Mouse (Mus musculus) intestine, postnatal 0 days (tissue): ENCODE results near the gene Abcc6. TPM values are rescaled to one million over a fixed set of nuclear protein-coding genes. Genes with fewer than 3 reads are reported as not detected.
"Not testable (repeated sequence)": the region's sequence is repeated elsewhere in the genome, so short reads cannot be mapped to it uniquely, and the experiment has no call there.

Source experiments
- ATAC-seq: fragments of 200-750 bp; cut with Nextera tagmentation; 2 replicates; pipeline ENCODE4 v1.8.0; 2017; ENCODE audit warnings: mild to moderate bottlenecking, moderate TSS enrichment, moderate library complexity
- H3K27ac ChIP-seq: fragments of 300-500 bp; sonication (generic); 2 replicates; pipeline ENCODE4 v1.5.1; 2014; ENCODE audit warnings: mild to moderate bottlenecking, low read depth, low read length, moderate library complexity
- H3K27me3 ChIP-seq: fragments of 300-500 bp; sonication (generic); replicated peaks from 2 replicates; pipeline ENCODE4 v1.6.1; 2014; ENCODE audit warnings: low read length, mixed read lengths; ENCODE audit not compliant: control insufficient read depth, insufficient read depth
- H3K36me3 ChIP-seq: fragments of 300-500 bp; sonication (generic); 2 replicates; pipeline ENCODE4 v1.6.1; 2014; ENCODE audit warnings: mild to moderate bottlenecking, moderate library complexity; ENCODE audit not compliant: control insufficient read depth, insufficient read depth
- H3K4me1 ChIP-seq: fragments of 300-500 bp; sonication (generic); replicated peaks from 2 replicates; pipeline ENCODE4 v1.6.1; 2014; ENCODE audit warnings: antibody characterized with exemption, low read length, mixed read lengths; ENCODE audit not compliant: control insufficient read depth, insufficient read depth
- H3K4me2 ChIP-seq: fragments of 300-500 bp; sonication (generic); replicated peaks from 2 replicates; pipeline ENCODE4 v1.6.1; 2014; ENCODE audit warnings: low read depth, mild to moderate bottlenecking, moderate library complexity
- H3K4me3 ChIP-seq: fragments of 300-500 bp; sonication (generic); 2 replicates; pipeline ENCODE4 v1.5.1; 2014; ENCODE audit warnings: low read depth, low read length
- H3K9ac ChIP-seq: fragments of 300-500 bp; sonication (generic); 2 replicates; pipeline ENCODE4 v1.6.1; 2014; ENCODE audit warnings: mild to moderate bottlenecking, low read depth, low read length
- H3K9me3 ChIP-seq: fragments of 300-500 bp; sonication (generic); 2 replicates; pipeline ENCODE4 v1.6.1; 2016; ENCODE audit warnings: mixed run types; ENCODE audit not compliant: control insufficient read depth
- CTCF ChIP-seq: sonication (generic); IDR thresholded peaks from 2 replicates; pipeline ENCODE4 v1.5.1; 2016; ENCODE audit warnings: low read depth, mild to moderate bottlenecking, control low read depth, antibody characterized with exemption, moderate library complexity
- WGBS: fragments of 180-500 bp; shearing (Covaris S2); extraction: QIAGEN DNeasy Blood & Tissue Kit; methylation state at CpG from one replicate; pipeline ENCODE4 v1.1.7; 2014; 5-methylcytosine and 5-hydroxymethylcytosine counted together
- polyA plus RNA-seq: library from polyadenylated mRNA; unstranded; fragments of >200 nt; fragmentation: Nextera tagmentation; extraction: Ambion mirVana; gene quantifications from 2 replicates; pipeline ENCODE4 v1.2.1, GENCODE M21; 2015

Abcc6 gene
- polyA plus RNA-seq, 1 experiment from 2014 or later, result 5.3 TPM

DNA sequence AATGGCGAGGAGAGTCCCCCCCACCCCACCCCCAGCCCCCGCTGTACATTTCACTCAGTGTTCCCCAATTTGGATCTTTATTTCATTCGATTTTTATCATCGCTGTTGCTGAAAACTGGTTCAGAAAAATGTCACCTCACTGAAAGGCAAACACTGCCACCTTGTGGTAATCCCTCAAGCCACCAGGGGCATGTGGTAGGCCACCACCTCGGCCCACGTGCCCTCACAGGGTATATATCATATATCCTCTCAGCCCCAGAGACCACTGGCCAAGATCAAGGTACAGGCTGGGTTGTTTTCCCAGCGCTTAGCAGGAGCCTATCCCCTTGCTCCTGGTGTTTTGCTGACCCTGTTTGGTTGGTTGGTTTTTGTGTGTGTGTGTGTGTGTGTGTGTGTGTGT is 95.0 kb downstream of the Abcc6 start:
- WGBS, result 21% methylated on average over 7 of the region's 7 CpGs
- H3K27ac ChIP-seq, result no peak overlapping the region
- no peaks in the 10 kb centered on the region for H3K27me3 ChIP-seq
- peak; percentile 87 for TF ChIP-seq CTCF
- 0 out of 2 replicates have a peak, but pooled peaks have one; percentile 29 for ATAC-seq
- no peak overlapping the region for H3K4me3 ChIP-seq
- H3K36me3 ChIP-seq, result no peaks in the 10 kb centered on the region
- no peak overlapping the region for H3K9ac ChIP-seq
- H3K9me3 ChIP-seq, result no peaks in the 10 kb centered on the region
- no peaks in the 10 kb centered on the region for H3K4me1 ChIP-seq
- H3K4me2 ChIP-seq, result no peak overlapping the region

DNA sequence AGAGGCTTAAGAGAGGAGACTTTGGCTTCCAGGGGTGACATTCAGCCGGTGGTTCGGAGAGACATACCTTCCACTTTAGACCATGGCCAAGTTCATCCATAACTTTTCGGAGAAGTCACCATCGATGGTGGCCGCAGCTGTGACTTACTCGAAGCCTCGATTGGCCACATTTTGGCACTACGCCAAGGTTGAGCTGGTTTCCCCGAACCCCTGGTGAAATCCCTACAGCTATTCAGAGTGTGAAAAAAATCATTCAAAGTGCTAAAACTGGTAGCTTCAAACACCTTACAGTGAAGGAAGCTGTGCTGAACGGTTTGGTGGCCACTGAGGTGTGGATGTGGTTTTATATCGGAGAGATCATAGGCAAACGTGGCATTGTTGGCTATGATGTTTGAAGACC is 96.3 kb downstream of the Abcc6 start:
- WGBS, result 89% methylated on average over 12 of the region's 12 CpGs
- H3K9ac ChIP-seq, result not testable (repeated sequence)

DNA sequence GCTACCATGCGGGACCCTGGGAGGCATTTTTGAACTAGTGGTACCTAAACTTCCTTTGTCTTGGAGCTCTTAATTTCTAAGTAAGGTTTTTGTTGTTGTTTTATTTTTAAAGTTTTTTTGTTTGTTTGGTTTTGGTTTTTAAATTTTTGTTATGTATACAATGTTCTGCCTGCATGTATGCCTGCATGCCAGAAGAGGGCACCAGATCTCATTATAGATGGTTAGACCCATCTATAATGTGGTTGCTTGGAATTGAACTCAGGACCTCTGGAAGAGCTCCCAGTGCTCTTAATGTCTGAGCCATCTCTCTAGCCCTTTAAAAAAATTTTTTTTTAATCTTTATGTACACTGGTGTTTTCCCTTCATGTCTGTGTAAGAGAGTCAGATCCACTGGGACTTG is 100.4 kb downstream of the Abcc6 start:
- no peak overlapping the region for H3K9ac ChIP-seq
- H3K36me3 ChIP-seq, result no peaks in the 10 kb centered on the region
- H3K4me2 ChIP-seq, result no peak overlapping the region
- no peaks in the 10 kb centered on the region for H3K27me3 ChIP-seq
- no peaks in the 10 kb centered on the region for H3K4me1 ChIP-seq
- 94% methylated on average over 1 of the region's 1 CpGs for WGBS
- no peak for ATAC-seq
- TF ChIP-seq CTCF, result peak; percentile 44
- no peak overlapping the region for H3K27ac ChIP-seq
- no peaks in the 10 kb centered on the region for H3K9me3 ChIP-seq
- H3K4me3 ChIP-seq, result no peak overlapping the region

More for the DNA sequence above, 96.3 kb downstream of the Abcc6 start:
- not testable (repeated sequence) for ATAC-seq, H3K9me3 ChIP-seq, H3K27ac ChIP-seq, H3K36me3 ChIP-seq, H3K4me2 ChIP-seq, H3K27me3 ChIP-seq, H3K4me3 ChIP-seq, H3K4me1 ChIP-seq

DNA sequence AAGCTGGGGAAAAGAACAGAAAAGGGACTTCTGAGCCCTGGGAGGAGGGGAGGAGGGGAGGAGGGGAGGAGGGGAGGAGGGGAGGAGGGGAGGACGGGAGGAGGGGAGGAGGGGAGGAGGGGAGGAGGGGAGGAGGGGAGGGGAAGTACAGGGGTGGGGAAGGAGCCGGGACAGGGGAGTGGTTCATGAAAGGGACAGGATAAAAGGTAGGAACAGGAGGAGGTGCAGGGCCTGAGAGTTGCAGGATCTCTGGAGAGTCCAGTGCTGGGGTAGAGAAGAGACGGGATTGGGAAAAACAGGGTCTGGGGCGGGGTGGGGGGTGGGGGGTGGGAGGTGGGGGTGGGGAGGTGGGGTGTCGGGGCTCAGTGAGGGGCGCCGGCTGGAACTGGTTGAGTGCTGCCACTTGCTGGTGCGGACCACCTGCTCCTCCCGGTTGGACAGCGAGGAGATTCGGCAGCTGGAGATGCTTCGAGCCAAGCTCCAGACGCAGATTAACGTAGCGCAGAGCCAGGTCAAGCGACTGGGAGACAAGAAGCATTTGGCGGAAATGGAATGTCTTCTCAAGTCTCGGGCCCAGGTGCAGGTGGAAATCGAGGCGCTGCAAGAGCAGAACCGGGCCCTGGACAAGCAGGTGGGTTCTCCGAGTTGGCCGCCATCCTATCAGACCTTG is 101.3 kb downstream of the Abcc6 start:
- no peak for ATAC-seq
- Histone ChIP-seq H3K4me1 (no peaks in the 10 kb centered on the region), H3K27ac (no peak overlapping the region), H3K4me3 (no peak overlapping the region), H3K27me3 (no peaks in the 10 kb centered on the region), H3K9me3 (no peaks in the 10 kb centered on the region), H3K9ac (no peak overlapping the region), H3K4me2 (no peak overlapping the region), H3K36me3 (no peaks in the 10 kb centered on the region)
- TF ChIP-seq CTCF, result no peak
- WGBS, result 27% methylated on average over 17 of the region's 23 CpGs

DNA sequence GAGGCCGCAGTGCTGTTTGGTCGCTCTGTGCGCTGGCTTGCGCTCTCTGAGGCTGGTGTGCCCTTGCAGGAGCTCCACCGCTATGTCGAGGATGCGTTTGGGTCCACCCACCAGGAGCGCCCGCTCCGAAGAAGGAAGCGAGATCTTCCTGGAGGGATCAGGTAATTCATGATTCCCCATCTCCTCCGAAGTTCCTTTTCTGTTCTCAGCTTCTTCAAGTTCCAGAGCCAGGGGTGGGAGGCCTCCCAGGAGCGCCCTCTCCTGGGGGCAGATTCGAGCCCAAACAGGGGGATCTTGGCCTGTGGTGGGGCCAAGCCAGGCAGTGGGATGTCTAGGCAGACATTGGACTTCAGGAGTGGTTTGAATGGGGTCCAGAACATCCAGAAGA is 105.7 kb downstream of the Abcc6 start:
- ATAC-seq, result no peak
- H3K36me3 ChIP-seq, result no peaks in the 10 kb centered on the region
- WGBS, result 17% methylated on average over 14 of the region's 14 CpGs
- H3K27ac ChIP-seq, result no peak overlapping the region
- H3K4me2 ChIP-seq, result peak overlapping the region; percentile 65
- H3K27me3 ChIP-seq, result no peaks in the 10 kb centered on the region
- no peaks in the 10 kb centered on the region for H3K9me3 ChIP-seq
- peak; percentile 63 for TF ChIP-seq CTCF
- peak overlapping the region; percentile 28; the same call in 1 of the 2 replicates for H3K9ac ChIP-seq
- H3K4me1 ChIP-seq, result peaks cover 8% of the 10 kb centered on the region; the same call in 1 of the 2 replicates
- peak overlapping the region; percentile 43 for H3K4me3 ChIP-seq

DNA sequence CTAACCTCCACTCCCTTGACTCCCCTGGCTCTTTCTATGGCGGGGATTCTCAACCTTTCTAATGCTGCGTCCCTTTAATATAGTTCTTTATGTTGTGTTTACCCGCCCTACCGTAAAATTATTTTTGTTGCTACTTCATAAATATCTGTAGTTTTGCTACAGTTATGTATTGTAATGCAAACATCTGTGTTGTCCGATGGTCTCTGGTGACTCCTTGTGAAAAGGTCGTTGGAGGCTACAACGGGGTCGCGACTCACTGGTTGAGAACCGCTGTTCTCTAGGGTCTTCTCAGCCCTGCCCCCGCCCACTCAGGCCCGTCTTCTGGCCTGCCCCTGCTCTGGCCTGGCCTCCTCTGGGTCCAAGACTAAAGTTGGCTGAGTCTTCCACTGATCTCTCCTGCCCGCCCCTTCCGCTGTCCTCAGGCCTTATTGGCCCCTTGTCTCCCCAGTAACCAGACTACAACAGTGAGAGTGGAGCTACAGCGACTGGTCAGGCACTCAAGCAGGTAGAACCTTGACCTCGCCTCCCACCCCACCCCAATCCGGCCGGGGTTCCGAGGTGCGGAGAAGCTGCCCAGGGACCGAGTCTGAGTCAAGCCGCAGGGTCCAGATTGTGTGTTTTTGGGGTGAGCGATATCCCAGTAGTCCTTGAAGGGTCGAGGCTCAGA is 106.2 kb downstream of the Abcc6 start, which contains the start of gene Ccdc114:
TSS of gene Ccdc114 (plus strand) at position 311 of the 667 bp plus-strand sequence.
- H3K9ac ChIP-seq, result peak within 1 kb of the TSS; percentile 49; the same call in 1 of the 2 replicates
- H3K9me3 ChIP-seq, result no peaks in the 10 kb centered on the region
- no peaks in the 10 kb centered on the region for H3K36me3 ChIP-seq
- TF ChIP-seq CTCF, result no peak
- peaks cover 8% of the 10 kb centered on the region; the same call in 1 of the 2 replicates for H3K4me1 ChIP-seq
- peak within 1 kb of the TSS; percentile 43 for H3K4me3 ChIP-seq
- H3K27ac ChIP-seq, result peak within 1 kb of the TSS; percentile 85
- peak within 1 kb of the TSS; percentile 65 for H3K4me2 ChIP-seq
- no peaks in the 10 kb centered on the region for H3K27me3 ChIP-seq
- 5% methylated on average over 24 of the region's 24 CpGs for WGBS
- peak; percentile 72 for ATAC-seq
